Mouse (Mus musculus) stomach, embryonic 15.5 days (tissue): ENCODE results near the gene Atp1a3. TPM values are rescaled to one million over a fixed set of nuclear protein-coding genes. Genes with fewer than 3 reads are reported as not detected.

Experiments used
- ATAC-seq: fragments of 200-750 bp; cut with Nextera tagmentation; 2 replicates; pipeline ENCODE4 v1.8.0; 2017; ENCODE audit warnings: low read depth, moderate number of reproducible peaks, moderate TSS enrichment; ENCODE audit not compliant: insufficient read depth, low FRiP score
- H3K27ac ChIP-seq: fragments of 300-500 bp; sonication (generic); 2 replicates; pipeline ENCODE4 v1.5.1; 2015; ENCODE audit warnings: mild to moderate bottlenecking, inconsistent platforms
- H3K27me3 ChIP-seq: fragments of 300-500 bp; sonication (generic); replicated peaks from 2 replicates; pipeline ENCODE4 v1.6.1; 2015; ENCODE audit warnings: inconsistent platforms
- H3K36me3 ChIP-seq: fragments of 300-500 bp; sonication (generic); 2 replicates; pipeline ENCODE4 v1.6.1; 2015; ENCODE audit warnings: inconsistent platforms
- H3K4me1 ChIP-seq: fragments of 300-500 bp; sonication (generic); 2 replicates; pipeline ENCODE4 v1.6.1; 2015; ENCODE audit warnings: inconsistent platforms
- H3K4me2 ChIP-seq: fragments of 300-500 bp; sonication (generic); 2 replicates; pipeline ENCODE4 v1.6.1; 2015; ENCODE audit warnings: mild to moderate bottlenecking, inconsistent platforms
- H3K4me3 ChIP-seq: fragments of 300-500 bp; sonication (generic); replicated peaks from 2 replicates; pipeline ENCODE4 v1.5.1; 2015; ENCODE audit warnings: inconsistent platforms
- H3K9ac ChIP-seq: fragments of 300-500 bp; sonication (generic); 2 replicates; pipeline ENCODE4 v1.6.1; 2015; ENCODE audit warnings: inconsistent platforms
- H3K9me3 ChIP-seq: fragments of 300-500 bp; sonication (generic); 2 replicates; pipeline ENCODE4 v1.6.1; 2016; ENCODE audit warnings: inconsistent platforms
- WGBS: fragments of 180-500 bp; shearing (Covaris S2); methylation state at CpG from one replicate; pipeline ENCODE4 v1.1.7; 2015; 5-methylcytosine and 5-hydroxymethylcytosine counted together
- polyA plus RNA-seq: library from polyadenylated mRNA; unstranded; fragments of >200 nt; fragmentation: Nextera tagmentation; extraction: Ambion mirVana; gene quantifications from 2 replicates; pipeline ENCODE4 v1.2.1, GENCODE M21; 2015

Gene Atp1a3
- polyA plus RNA-seq, 1 experiment from 2014 or later: 4.3 TPM

DNA sequence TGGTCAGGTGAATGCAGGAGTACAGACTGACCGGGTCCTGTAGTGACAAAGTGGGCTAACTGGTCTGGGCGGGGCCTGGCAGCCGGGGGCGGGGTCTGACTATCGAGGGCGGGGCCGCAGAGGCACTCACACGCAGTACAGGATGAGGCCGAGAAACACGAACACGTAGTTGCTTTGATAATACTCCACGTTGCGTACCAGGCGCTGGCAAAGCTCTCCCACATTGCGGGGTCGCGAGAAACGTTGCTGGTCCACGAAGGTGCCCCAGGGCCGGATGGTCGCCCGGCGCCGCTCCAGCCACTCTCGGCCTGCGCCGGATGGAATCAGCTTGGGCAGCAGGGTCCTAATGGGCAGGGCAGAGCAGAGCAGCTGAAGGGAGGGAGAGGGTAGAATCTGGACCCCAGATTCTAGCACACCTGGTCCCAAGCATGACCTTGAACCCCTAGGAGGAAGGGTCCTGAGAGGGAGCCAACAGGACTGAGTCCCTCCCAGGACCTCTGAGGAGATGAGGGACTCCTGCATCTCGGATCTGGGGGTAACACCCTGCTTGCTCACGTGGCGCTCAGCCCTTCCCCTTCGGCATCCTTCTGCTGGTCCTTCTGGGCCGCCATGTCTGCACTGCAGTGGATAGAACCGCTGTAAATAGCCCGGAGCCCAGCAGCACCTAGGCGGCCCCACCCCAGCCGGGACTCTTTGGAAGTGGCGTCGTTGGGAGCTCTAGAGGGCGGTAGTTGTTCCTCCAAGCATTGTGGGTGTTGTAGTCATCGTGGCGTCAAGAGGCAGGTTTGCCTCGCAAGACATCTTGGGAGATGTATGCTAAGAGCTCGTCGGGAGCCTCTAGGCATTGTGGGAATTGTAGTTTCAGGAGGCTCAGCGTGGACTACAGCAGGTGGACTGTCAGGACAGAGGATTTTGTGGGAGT is 33.5 kb downstream of the Atp1a3 start, which contains the start of gene Rabac1:
Rabac1 (minus strand) TSS at position 783 of the 922 bp plus-strand sequence.
- H3K4me2 ChIP-seq: peak within 1 kb of the TSS; percentile 91
- peak within 1 kb of the TSS; percentile 82 for H3K9ac ChIP-seq
- H3K36me3 ChIP-seq: no peaks in the 10 kb centered on the region
- H3K27ac ChIP-seq: peak within 1 kb of the TSS; percentile 84
- peak; percentile 93 for ATAC-seq
- peaks cover 6% of the 10 kb centered on the region; the same call in 1 of the 2 replicates for H3K4me1 ChIP-seq
- H3K4me3 ChIP-seq: peak within 1 kb of the TSS; percentile 78
- no peaks in the 10 kb centered on the region for H3K9me3 ChIP-seq
- under 1% methylated on average over 45 of the region's 45 CpGs for WGBS
- H3K27me3 ChIP-seq: no peaks in the 10 kb centered on the region

DNA sequence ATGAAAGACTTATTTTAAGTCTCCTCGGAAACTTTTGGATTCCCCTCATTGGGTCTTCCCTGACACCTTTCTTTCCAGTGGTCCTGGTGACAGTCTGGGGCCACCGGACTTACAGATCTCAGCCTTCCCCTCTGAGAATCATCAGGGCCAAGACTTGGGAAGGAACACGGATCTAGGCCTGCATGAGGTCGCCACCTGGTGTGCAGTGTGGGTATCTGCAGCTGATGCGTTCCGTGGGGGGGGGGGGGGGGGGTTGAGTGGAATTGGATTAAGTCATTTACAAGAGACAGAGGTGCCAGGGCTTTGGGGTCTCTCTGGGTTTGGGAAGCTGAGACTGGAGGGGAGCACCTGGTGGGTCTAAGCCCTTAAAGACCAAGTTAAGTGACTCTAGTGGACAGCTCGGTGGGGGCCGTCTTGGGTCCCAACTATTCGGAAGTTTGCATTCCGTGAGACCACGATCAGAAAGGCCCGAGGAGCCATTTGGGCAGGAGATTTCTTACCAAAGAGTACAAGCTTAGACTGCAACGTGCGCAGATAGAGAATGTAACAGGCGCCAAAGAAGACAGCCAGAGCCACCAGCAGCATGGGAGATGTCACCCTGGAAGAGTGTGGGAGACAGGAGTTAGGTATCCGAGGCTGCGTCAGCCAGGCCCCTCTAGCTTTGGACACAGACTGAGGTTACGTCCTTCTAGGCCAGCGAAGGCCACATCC is 34.3 kb downstream of the Atp1a3 start:
- peak overlapping the region; percentile 78 for H3K4me3 ChIP-seq
- H3K36me3 ChIP-seq: no peaks in the 10 kb centered on the region
- peaks cover 6% of the 10 kb centered on the region; the same call in 1 of the 2 replicates for H3K4me1 ChIP-seq
- 9% methylated on average over 19 of the region's 19 CpGs for WGBS
- H3K9me3 ChIP-seq: no peaks in the 10 kb centered on the region
- peak overlapping the region; percentile 82; the same call in 1 of the 2 replicates for H3K9ac ChIP-seq
- no peak for ATAC-seq
- H3K27me3 ChIP-seq: no peaks in the 10 kb centered on the region
- peak overlapping the region; percentile 91 for H3K4me2 ChIP-seq
- H3K27ac ChIP-seq: peak overlapping the region; percentile 84; the same call in 1 of the 2 replicates

DNA sequence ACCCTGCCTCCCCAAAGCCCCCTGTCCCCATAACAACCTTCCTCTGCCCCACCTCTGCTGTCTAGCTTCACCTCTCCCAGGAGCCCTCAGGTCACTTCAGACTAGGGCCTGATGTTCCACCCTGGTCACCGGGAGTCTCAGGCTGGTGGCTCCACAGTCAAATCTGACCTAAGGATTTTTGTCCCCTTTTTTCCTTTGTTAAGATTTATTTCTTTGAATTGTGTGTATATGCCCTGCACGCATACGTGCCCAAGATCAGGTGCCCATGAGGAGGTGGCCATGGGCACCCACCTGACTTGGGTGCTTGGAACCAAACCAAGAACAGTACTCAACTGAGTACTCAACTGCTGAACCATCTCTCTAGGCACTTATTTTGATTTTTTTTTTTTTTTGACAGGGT is 35.4 kb downstream of the Atp1a3 start:
- no peak overlapping the region for H3K4me2 ChIP-seq
- H3K27me3 ChIP-seq: no peaks in the 10 kb centered on the region
- H3K4me1 ChIP-seq: peaks cover 6% of the 10 kb centered on the region; the same call in 1 of the 2 replicates
- no peak for ATAC-seq
- WGBS: 97% methylated on average over 3 of the region's 3 CpGs
- H3K36me3 ChIP-seq: no peaks in the 10 kb centered on the region
- no peak overlapping the region for H3K9ac ChIP-seq
- H3K27ac ChIP-seq: no peak overlapping the region
- H3K4me3 ChIP-seq: no peak overlapping the region
- no peaks in the 10 kb centered on the region for H3K9me3 ChIP-seq

DNA sequence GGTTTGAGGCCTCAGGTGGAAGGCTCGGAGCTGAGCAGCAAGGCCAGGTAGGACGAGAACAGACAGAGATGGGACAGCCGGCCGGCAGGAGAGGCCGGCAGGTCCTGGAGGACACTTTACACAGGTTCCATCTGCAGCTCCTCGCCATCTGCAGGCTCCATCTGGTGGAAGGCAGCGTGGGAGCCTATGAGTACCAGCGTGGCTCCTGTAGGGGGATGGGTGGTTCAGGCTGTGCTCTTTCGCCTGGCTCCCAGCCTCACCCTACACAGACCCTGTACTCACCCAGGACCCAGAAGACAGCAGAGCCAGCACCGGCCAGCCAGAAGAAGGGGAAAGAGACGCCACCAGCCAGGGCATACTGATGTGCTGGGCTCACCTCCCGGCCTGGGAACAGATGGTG is 36.0 kb downstream of the Atp1a3 start:
- Histone ChIP-seq H3K9ac (no peak overlapping the region), H3K4me1 (peaks cover 6% of the 10 kb centered on the region; the same call in 1 of the 2 replicates), H3K36me3 (no peaks in the 10 kb centered on the region), H3K4me3 (no peak overlapping the region), H3K27me3 (no peaks in the 10 kb centered on the region), H3K4me2 (no peak overlapping the region), H3K9me3 (no peaks in the 10 kb centered on the region), H3K27ac (no peak overlapping the region)
- WGBS: 78% methylated on average over 12 of the region's 12 CpGs
- ATAC-seq: no peak

DNA sequence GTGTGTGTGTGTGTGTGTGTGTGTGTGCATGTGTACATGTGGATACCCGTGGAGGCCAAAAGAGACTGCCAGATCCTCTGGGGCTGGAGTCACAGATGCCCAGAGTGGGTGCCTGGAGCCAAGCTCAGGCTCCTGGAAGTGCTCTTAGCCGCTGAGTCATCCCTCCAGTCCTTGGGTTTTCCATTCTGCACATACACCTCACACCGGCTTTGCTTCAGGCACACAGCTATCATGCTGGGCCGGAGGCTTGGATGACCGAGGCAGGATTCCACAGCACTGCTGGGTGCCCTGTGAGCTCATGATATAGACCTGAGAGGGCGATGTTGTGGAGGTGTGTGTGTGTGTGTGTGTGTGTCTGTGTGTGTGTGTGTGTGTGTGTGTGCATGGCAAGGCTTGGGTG is 37.3 kb downstream of the Atp1a3 start:
- H3K9ac ChIP-seq: no peak overlapping the region
- H3K4me1 ChIP-seq: peaks cover 6% of the 10 kb centered on the region; the same call in 1 of the 2 replicates
- H3K4me3 ChIP-seq: no peak overlapping the region
- no peak for ATAC-seq
- H3K36me3 ChIP-seq: no peaks in the 10 kb centered on the region
- no peak overlapping the region for H3K4me2 ChIP-seq
- H3K9me3 ChIP-seq: no peaks in the 10 kb centered on the region
- 74% methylated on average over 6 of the region's 6 CpGs for WGBS
- no peaks in the 10 kb centered on the region for H3K27me3 ChIP-seq
- no peak overlapping the region for H3K27ac ChIP-seq

DNA sequence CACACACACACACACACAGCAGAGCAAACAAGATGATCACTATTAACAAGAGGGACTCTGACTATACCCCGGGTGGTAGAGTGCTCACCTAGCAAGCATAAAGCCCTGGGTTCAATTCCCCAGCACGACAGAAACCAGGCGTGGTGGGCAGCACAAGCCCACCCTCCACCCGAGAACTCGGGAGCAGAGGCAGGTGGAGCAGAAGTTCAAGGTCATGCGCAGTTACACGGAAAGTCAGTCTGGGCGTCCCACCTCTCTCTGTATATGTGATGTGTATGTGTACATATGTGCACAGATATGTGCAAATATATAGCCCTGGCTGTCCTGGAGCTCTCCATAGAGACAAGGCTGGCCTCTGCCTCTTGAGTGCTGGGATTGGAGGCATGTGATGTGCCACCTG is 37.8 kb downstream of the Atp1a3 start:
- Histone ChIP-seq H3K27me3 (no peaks in the 10 kb centered on the region), H3K9ac (no peak overlapping the region), H3K4me3 (no peak overlapping the region), H3K4me2 (no peak overlapping the region), H3K4me1 (peaks cover 6% of the 10 kb centered on the region; the same call in 1 of the 2 replicates), H3K9me3 (no peaks in the 10 kb centered on the region), H3K27ac (no peak overlapping the region), H3K36me3 (no peaks in the 10 kb centered on the region)
- no peak for ATAC-seq
- WGBS: 75% methylated on average over 8 of the region's 8 CpGs

DNA sequence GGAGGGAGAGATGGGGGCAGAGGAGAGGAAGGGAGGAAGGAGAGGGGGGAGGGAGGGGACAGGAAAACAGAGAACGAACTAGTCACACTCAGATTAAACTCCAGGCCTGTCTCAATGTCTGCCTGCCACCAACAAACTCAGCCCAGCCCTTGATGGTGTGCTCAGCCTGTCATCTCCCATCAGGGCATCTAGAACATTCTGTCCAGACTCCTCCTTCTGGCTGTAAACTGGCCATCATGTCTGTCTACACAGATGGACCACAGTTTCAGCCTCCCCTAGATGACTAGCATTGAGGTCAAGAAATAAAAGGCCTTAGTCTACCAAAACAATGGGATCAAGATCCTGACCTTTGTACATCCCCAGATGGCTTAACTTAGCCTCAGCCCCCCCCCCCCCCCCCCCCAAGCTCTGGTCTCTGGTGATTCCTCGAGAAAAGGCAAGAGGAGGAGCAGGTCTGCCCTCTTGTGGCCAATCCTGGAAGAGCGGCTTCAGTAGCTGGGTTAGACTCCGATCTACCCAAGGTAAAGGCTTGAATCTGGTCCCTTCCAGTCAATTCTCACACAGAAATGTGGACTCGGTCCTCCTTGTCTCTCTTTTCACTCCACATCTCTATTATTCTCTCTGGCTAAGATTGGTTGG is 40.7 kb downstream of the Atp1a3 start:
- Histone ChIP-seq H3K9ac (no peak overlapping the region), H3K27me3 (no peaks in the 10 kb centered on the region), H3K36me3 (no peaks in the 10 kb centered on the region), H3K4me2 (no peak overlapping the region), H3K9me3 (no peaks in the 10 kb centered on the region), H3K4me3 (no peak overlapping the region), H3K4me1 (no peaks in the 10 kb centered on the region), H3K27ac (no peak overlapping the region)
- WGBS: 6% methylated on average over 5 of the region's 5 CpGs
- ATAC-seq: no peak

DNA sequence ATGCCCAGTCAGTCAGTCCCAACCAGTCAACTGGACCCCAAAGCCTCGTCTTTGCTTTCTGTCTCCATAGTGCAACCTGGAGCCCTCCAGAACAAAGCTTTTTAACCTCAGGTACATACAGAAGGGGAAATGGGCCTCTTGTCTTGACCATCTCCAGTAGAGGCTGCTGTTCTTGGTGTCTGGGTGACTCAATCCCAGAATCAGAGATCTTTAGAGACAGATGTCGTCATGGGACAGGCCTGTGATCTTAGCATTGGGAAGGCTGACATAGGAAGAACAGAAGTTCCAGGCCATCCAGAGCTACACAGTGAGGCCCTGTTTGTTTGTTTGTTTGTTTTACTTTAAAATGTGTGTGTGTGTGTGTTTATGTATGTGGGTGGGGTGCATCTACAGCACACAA is 41.5 kb downstream of the Atp1a3 start:
- H3K27me3 ChIP-seq: no peaks in the 10 kb centered on the region
- H3K4me1 ChIP-seq: no peaks in the 10 kb centered on the region
- no peaks in the 10 kb centered on the region for H3K36me3 ChIP-seq
- WGBS: 68% methylated on average over 2 of the region's 2 CpGs
- no peaks in the 10 kb centered on the region for H3K9me3 ChIP-seq
- H3K27ac ChIP-seq: no peak overlapping the region
- ATAC-seq: no peak
- no peak overlapping the region for H3K4me2 ChIP-seq
- H3K9ac ChIP-seq: no peak overlapping the region
- H3K4me3 ChIP-seq: no peak overlapping the region

DNA sequence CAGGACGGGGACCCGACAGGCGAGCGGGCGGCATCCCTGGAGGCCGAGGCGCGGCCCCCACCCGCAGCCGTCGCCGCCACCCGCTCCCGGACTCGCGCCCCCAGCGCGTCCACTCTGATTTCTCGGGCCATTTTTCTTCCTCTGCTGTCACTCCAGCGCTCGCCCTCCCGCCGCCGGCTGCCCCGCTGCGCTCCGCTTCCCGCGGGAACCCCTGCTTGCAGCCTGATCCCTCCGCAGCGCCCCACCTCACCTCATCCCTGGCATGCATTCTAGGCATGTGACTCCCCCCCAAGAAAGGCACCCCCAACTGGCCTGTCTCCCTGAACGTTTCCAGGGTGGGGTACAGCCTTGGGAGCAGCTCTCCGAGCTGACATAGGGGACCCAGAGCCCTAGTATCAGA is 50.5 kb downstream of the Atp1a3 start:
- Histone ChIP-seq H3K9ac (no peak overlapping the region), H3K27me3 (peaks cover 70% of the 10 kb centered on the region), H3K36me3 (no peaks in the 10 kb centered on the region), H3K9me3 (no peaks in the 10 kb centered on the region), H3K4me3 (peak overlapping the region; percentile 43), H3K4me2 (peak overlapping the region; percentile 64), H3K4me1 (peaks cover 13% of the 10 kb centered on the region; the same call in 1 of the 2 replicates), H3K27ac (no peak overlapping the region)
- ATAC-seq: no peak
- 8% methylated on average over 27 of the region's 33 CpGs for WGBS

DNA sequence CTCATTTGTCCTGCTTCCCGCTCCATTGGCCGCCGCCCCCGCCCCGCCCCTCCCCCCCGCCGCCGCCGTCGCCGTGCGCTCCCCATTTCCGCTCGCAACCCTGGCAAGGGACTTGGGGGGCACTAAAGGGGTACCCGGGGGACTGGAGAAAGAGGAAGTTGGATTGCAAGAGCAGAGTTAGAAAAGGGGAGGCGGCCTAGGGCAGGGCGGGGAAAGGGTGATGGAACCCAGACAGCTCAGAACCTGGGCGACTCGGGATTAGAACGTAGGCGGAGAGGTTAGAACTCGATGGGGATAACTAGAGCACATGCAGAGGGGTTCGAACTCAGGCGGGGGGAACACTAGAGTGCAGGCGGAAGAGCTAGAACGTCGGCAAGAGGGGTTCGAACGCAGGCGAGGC is 51.3 kb downstream of the Atp1a3 start:
- H3K4me3 ChIP-seq: peak overlapping the region; percentile 43
- H3K9ac ChIP-seq: peak overlapping the region; percentile 12; the same call in 1 of the 2 replicates
- peaks cover 13% of the 10 kb centered on the region; the same call in 1 of the 2 replicates for H3K4me1 ChIP-seq
- WGBS: 2% methylated on average over 27 of the region's 30 CpGs
- no peak for ATAC-seq
- H3K27me3 ChIP-seq: peaks cover 77% of the 10 kb centered on the region
- H3K9me3 ChIP-seq: no peaks in the 10 kb centered on the region
- H3K36me3 ChIP-seq: no peaks in the 10 kb centered on the region
- H3K27ac ChIP-seq: no peak overlapping the region
- peak overlapping the region; percentile 64 for H3K4me2 ChIP-seq

DNA sequence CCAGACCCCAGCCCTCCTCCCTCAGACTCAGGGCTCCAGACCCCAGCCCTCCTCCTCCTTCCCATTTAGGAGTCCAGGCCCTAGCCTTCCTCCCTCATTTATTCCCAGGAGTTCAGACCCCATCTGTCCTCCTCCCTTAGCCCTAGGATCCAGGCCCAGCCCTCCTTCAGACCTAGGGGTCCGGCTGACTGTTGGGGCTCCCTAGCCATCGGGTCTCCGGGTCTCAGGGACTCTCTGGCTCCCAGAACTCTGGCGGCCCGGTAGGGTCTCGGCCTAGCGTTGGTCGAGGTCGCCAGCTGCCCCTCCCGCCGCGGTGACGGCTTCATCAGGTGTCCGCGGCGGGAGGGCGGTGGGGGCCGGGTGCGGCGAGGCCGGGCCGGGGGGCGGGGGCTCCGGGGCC is 51.8 kb downstream of the Atp1a3 start:
- Histone ChIP-seq H3K9ac (no peak overlapping the region; the same call in 1 of the 2 replicates), H3K4me1 (peaks cover 13% of the 10 kb centered on the region; the same call in 1 of the 2 replicates), H3K27ac (no peak overlapping the region), H3K9me3 (no peaks in the 10 kb centered on the region), H3K27me3 (peaks cover 82% of the 10 kb centered on the region), H3K4me2 (peak overlapping the region; percentile 64), H3K36me3 (no peaks in the 10 kb centered on the region), H3K4me3 (peak overlapping the region; percentile 43)
- no peak for ATAC-seq
- WGBS: 3% methylated on average over 22 of the region's 24 CpGs
